Mouse (Mus musculus) CH12.LX (cell line): ENCODE measurements around the gene Bckdk. TPM values are rescaled to one million over a fixed set of nuclear protein-coding genes. Genes with fewer than 3 reads are reported as not detected.

ENCODE experiments used
- DNase-seq: peaks from one replicate; pipeline ENCODE4 v3.0.0-alpha.2; 2013; ENCODE audit errors: extremely low read depth
- H3K27ac ChIP-seq: 2 replicates; pipeline ENCODE4 v1.5.1; 2012; ENCODE audit warnings: low read depth, mild to moderate bottlenecking, control low read depth, moderate library complexity; ENCODE audit not compliant: insufficient read depth
- H3K27me3 ChIP-seq: replicated peaks from 2 replicates; pipeline ENCODE3; 2012; ENCODE audit warnings: inconsistent platforms
- H3K36me3 ChIP-seq, 2 experiments: replicated peaks in 1 of 2; 2 replicates each; pipeline versions ENCODE3 to v1.6.1; 2012; ENCODE audit warnings: inconsistent platforms in 1 of 2, low read length in 1 of 2, mild to moderate bottlenecking in 1 of 2, mixed read lengths in 1 of 2, moderate library complexity in 1 of 2; ENCODE audit not compliant: control insufficient read depth in 1 of 2, insufficient read depth in 1 of 2
- H3K4me1 ChIP-seq, 2 experiments: 2 replicates each; pipeline ENCODE4 v1.6.1; 2012; ENCODE audit warnings: inconsistent platforms in 1 of 2, moderate library complexity in 1 of 2; ENCODE audit not compliant: insufficient read depth in 2 of 2, control insufficient read depth in 1 of 2
- H3K4me2 ChIP-seq: 2 replicates; pipeline ENCODE4 v1.6.1; 2012; ENCODE audit warnings: low read depth, mild to moderate bottlenecking, control low read depth; ENCODE audit not compliant: poor library complexity, insufficient read depth, severe bottlenecking
- H3K4me3 ChIP-seq, 3 experiments: fragments of 150-350 bp in 1 of 3; sonication (generic) in 1 of 3; replicated peaks in 1 of 3; 2 replicates each; pipeline versions ENCODE3 to v1.5.1; 2011 to 2012; ENCODE audit warnings: low read depth in 2 of 3, low read length in 2 of 3, mild to moderate bottlenecking in 2 of 3, moderate library complexity in 2 of 3, control low read depth in 1 of 3, improper control_type of control experiment in 1 of 3, inconsistent platforms in 1 of 3, mixed read lengths in 1 of 3; ENCODE audit not compliant: poor library complexity in 1 of 3
- H3K79me2 ChIP-seq: replicated peaks from 2 replicates; pipeline ENCODE4 v1.6.1; 2012; ENCODE audit warnings: mild to moderate bottlenecking, moderate library complexity; ENCODE audit not compliant: control insufficient read depth, poor library complexity, insufficient read depth, severe bottlenecking; ENCODE audit errors: extremely low read depth
- H3K9ac ChIP-seq: 2 replicates; pipeline ENCODE4 v1.6.1; 2012; ENCODE audit warnings: low read depth, mild to moderate bottlenecking, control low read depth, moderate library complexity; ENCODE audit not compliant: insufficient read depth
- H3K9me3 ChIP-seq: replicated peaks from 2 replicates; pipeline ENCODE3; 2012; ENCODE audit warnings: low read length, inconsistent platforms, mixed read lengths
- BHLHE40 ChIP-seq: IDR thresholded peaks from 2 replicates; pipeline ENCODE4 v1.6.1; 2011; ENCODE audit warnings: mild to moderate bottlenecking, low read depth, low read length, improper control_type of control experiment
- CHD1 ChIP-seq: IDR thresholded peaks from 2 replicates; pipeline ENCODE4 v1.6.1; 2012; ENCODE audit warnings: low read depth, low read length, improper control_type of control experiment, inconsistent platforms
- CHD2 ChIP-seq: IDR thresholded peaks from 2 replicates; pipeline ENCODE4 v1.6.1; 2011; ENCODE audit warnings: low read length, improper control_type of control experiment
- E2F4 ChIP-seq: IDR thresholded peaks from 2 replicates; pipeline ENCODE4 v1.6.1; 2011; ENCODE audit warnings: low read depth, low read length, improper control_type of control experiment; ENCODE audit not compliant: insufficient replicate concordance
- ELF1 ChIP-seq: IDR thresholded peaks from 2 replicates; pipeline ENCODE4 v1.6.1; 2014; ENCODE audit warnings: low read depth, mild to moderate bottlenecking, inconsistent platforms, low read length, improper control_type of control experiment
- EP300 ChIP-seq: IDR thresholded peaks from 2 replicates; pipeline ENCODE4 v1.6.1; 2011; ENCODE audit warnings: low read length, improper control_type of control experiment
- ETS1 ChIP-seq: conservative IDR thresholded peaks from 2 replicates; pipeline ENCODE4 v1.6.1; 2012; ENCODE audit warnings: low read depth, mild to moderate bottlenecking, inconsistent platforms, low read length, improper control_type of control experiment, moderate library complexity
- GABPA ChIP-seq: IDR thresholded peaks from 2 replicates; pipeline ENCODE4 v1.6.1; 2012; ENCODE audit warnings: low read depth, low read length, improper control_type of control experiment, inconsistent platforms; ENCODE audit not compliant: insufficient replicate concordance
- HCFC1 ChIP-seq: IDR thresholded peaks from 2 replicates; pipeline ENCODE4 v1.6.1; 2012; ENCODE audit warnings: low read depth, mild to moderate bottlenecking, inconsistent platforms, low read length, improper control_type of control experiment
- IRF4 ChIP-seq: IDR thresholded peaks from 2 replicates; pipeline ENCODE4 v1.6.1; 2014; ENCODE audit warnings: low read depth, mild to moderate bottlenecking, inconsistent platforms, low read length, improper control_type of control experiment
- JUN ChIP-seq: IDR thresholded peaks from 2 replicates; pipeline ENCODE4 v1.6.1; 2011; ENCODE audit warnings: low read depth, mild to moderate bottlenecking, low read length, improper control_type of control experiment, moderate library complexity; ENCODE audit not compliant: insufficient read depth
- JUND ChIP-seq: conservative IDR thresholded peaks from 2 replicates; pipeline ENCODE4 v1.6.1; 2011; ENCODE audit warnings: low read depth, low read length, improper control_type of control experiment
- KAT2A ChIP-seq: IDR thresholded peaks from 2 replicates; pipeline ENCODE4 v1.6.1; 2012; ENCODE audit warnings: low read length, improper control_type of control experiment, inconsistent platforms; ENCODE audit not compliant: insufficient replicate concordance
- MAX ChIP-seq: IDR thresholded peaks from 2 replicates; pipeline ENCODE4 v1.6.1; 2011; ENCODE audit warnings: low read length, improper control_type of control experiment
- MEF2A ChIP-seq: IDR thresholded peaks from 2 replicates; pipeline ENCODE4 v1.6.1; 2014; ENCODE audit warnings: low read depth, mild to moderate bottlenecking, inconsistent platforms, low read length, improper control_type of control experiment, borderline replicate concordance
- MXI1 ChIP-seq: IDR thresholded peaks from 2 replicates; pipeline ENCODE4 v1.6.1; 2011; ENCODE audit warnings: mild to moderate bottlenecking, low read depth, low read length, improper control_type of control experiment
- MYC ChIP-seq: IDR thresholded peaks from 2 replicates; pipeline ENCODE4 v1.6.1; 2011; ENCODE audit warnings: low read depth, mild to moderate bottlenecking, improper control_type of control experiment, low read length
- NELFE ChIP-seq: IDR thresholded peaks from 2 replicates; pipeline ENCODE4 v1.6.1; 2011; ENCODE audit warnings: low read depth, low read length, improper control_type of control experiment
- NRF1 ChIP-seq: IDR thresholded peaks from 2 replicates; pipeline ENCODE4 v1.6.1; 2014; ENCODE audit warnings: low read depth, mild to moderate bottlenecking, inconsistent platforms, low read length, improper control_type of control experiment, moderate library complexity
- PAX5 ChIP-seq: IDR thresholded peaks from 2 replicates; pipeline ENCODE4 v1.6.1; 2012; ENCODE audit warnings: low read length, inconsistent platforms, mixed read lengths
- POLR2A ChIP-seq: IDR thresholded peaks from 2 replicates; pipeline ENCODE4 v1.6.1; 2011; ENCODE audit warnings: low read depth, mild to moderate bottlenecking, improper control_type of control experiment, low read length
- POLR2AphosphoS2 ChIP-seq: IDR thresholded peaks from 2 replicates; pipeline ENCODE4 v1.6.1; 2011; ENCODE audit warnings: low read depth, low read length, improper control_type of control experiment
- RAD21 ChIP-seq: IDR thresholded peaks from 2 replicates; pipeline ENCODE4 v1.6.1; 2011; ENCODE audit warnings: low read depth, mild to moderate bottlenecking, low read length, improper control_type of control experiment, moderate library complexity
- RCOR1 ChIP-seq: conservative IDR thresholded peaks from 2 replicates; pipeline ENCODE4 v1.6.1; 2012; ENCODE audit warnings: low read depth, mild to moderate bottlenecking, inconsistent platforms, low read length, improper control_type of control experiment
- SIN3A ChIP-seq: IDR thresholded peaks from 2 replicates; pipeline ENCODE4 v1.6.1; 2012; ENCODE audit warnings: low read length, improper control_type of control experiment, inconsistent platforms
- SMC3 ChIP-seq: IDR thresholded peaks from 2 replicates; pipeline ENCODE4 v1.6.1; 2011; ENCODE audit warnings: low read depth, low read length, improper control_type of control experiment
- TBP ChIP-seq: conservative IDR thresholded peaks from 2 replicates; pipeline ENCODE4 v1.6.1; 2011; ENCODE audit warnings: low read depth, low read length, improper control_type of control experiment
- TCF12 ChIP-seq: IDR thresholded peaks from 2 replicates; pipeline ENCODE4 v1.6.1; 2014; ENCODE audit warnings: low read depth, mild to moderate bottlenecking, inconsistent platforms, low read length, improper control_type of control experiment
- USF2 ChIP-seq: conservative IDR thresholded peaks from 2 replicates; pipeline ENCODE4 v1.6.1; 2011; ENCODE audit warnings: low read depth, low read length, improper control_type of control experiment
- ZKSCAN1 ChIP-seq: IDR thresholded peaks from 2 replicates; pipeline ENCODE4 v1.6.1; 2012; ENCODE audit warnings: low read depth, inconsistent platforms, low read length, improper control_type of control experiment, borderline replicate concordance
- ZMIZ1 ChIP-seq: IDR thresholded peaks from 2 replicates; pipeline ENCODE4 v1.6.1; 2012; ENCODE audit warnings: low read depth, mild to moderate bottlenecking, inconsistent platforms, low read length, improper control_type of control experiment
- ZNF384 ChIP-seq: IDR thresholded peaks from 2 replicates; pipeline ENCODE4 v1.6.1; 2012; ENCODE audit warnings: low read depth, low read length, improper control_type of control experiment, inconsistent platforms
- dilution Hi-C: fragments of 300-500 bp; cut with MboI; formaldehyde crosslinking; loops from 2 replicates; pipeline ENCODE4 v1.14.3; 2020; ENCODE audit warnings: low sequenced_read_pairs; ENCODE audit not compliant: extremely low pct_unique_long_range_greater_than_20kb, extremely low pct_ligation_motif_present
- in situ Hi-C: fragments of 300-500 bp; cut with MboI; formaldehyde crosslinking; loops from 3 replicates; pipeline ENCODE4 v1.14.3; 2019; ENCODE audit warnings: low sequenced_read_pairs, low pct_ligation_motif_present, low pct_unique_long_range_greater_than_20kb, mixed read lengths
- polyA plus RNA-seq: library from polyadenylated mRNA; unstranded; fragments of >175 nt; gene quantifications from 2 replicates; pipeline ENCODE4 v1.2.1, GENCODE M21; 2012; ENCODE audit warnings: low read depth; ENCODE audit not compliant: insufficient read length
- total RNA-seq, 2 experiments: library from RNA; depleted of rRNA; stranded (reverse); fragments of 300-350 nt in 1 of 2; fragments of >200 nt in 1 of 2; gene quantifications; 2 replicates each; pipeline ENCODE4 v1.2.3; 2012 to 2014

Bckdk gene
- total and polyA plus RNA-seq, 3 experiments, result 38.4 to 62.7 (median 61.8) TPM

DNA sequence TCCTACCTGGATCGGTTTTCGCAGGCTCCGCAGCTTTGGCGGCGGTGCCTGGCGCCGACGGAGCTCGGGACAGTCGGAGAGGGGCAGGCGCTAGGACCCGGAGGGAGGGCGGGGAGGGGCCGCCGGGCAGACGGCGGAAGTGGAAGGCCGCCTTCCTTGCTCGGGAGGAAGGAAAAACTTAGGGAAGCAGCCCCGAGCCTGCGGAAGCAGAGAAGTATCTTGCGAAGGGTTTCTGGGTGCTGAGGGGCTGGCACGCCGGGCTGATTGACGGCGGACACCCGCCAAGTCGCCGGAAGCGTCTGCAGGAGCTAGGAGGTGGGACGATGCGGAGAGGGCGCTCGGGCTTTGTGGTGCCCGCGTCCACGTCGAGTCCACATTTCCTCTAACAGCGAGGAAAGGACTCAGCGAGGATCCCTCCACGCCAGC, 27.8 kb upstream of the Bckdk start, which contains the start of gene Zfp646 (continued):
- peak; percentile 62 for TF ChIP-seq ZMIZ1
- no peak for TF ChIP-seq IRF4
- no peak for TF ChIP-seq EP300
- no peak for TF ChIP-seq BHLHE40
- TF ChIP-seq TBP, result 0 out of 2 replicates have a peak, but pooled peaks have one; percentile 9
- no peak for TF ChIP-seq PAX5
- TF ChIP-seq RCOR1, result no peak
- TF ChIP-seq E2F4, result 0 out of 2 replicates have a peak, but pooled peaks have one; percentile 21
- TF ChIP-seq ELF1, result peak; percentile 86
- TF ChIP-seq MAX, result 0 out of 2 replicates have a peak, but pooled peaks have one; percentile 10
- 0 out of 2 replicates have a peak, but pooled peaks have one; percentile 41 for TF ChIP-seq MXI1
- no peak for TF ChIP-seq ZKSCAN1
- TF ChIP-seq JUND, result no peak
- no peak for TF ChIP-seq KAT2A
- TF ChIP-seq MEF2A, result no peak; the same call in 1 of the 2 replicates
- no peak for TF ChIP-seq MYC
- TF ChIP-seq CHD1, result no peak
- no peak for TF ChIP-seq JUN
- no peak for TF ChIP-seq ETS1
- TF ChIP-seq TCF12, result no peak; the same call in 1 of the 2 replicates
- no peak for TF ChIP-seq USF2

DNA sequence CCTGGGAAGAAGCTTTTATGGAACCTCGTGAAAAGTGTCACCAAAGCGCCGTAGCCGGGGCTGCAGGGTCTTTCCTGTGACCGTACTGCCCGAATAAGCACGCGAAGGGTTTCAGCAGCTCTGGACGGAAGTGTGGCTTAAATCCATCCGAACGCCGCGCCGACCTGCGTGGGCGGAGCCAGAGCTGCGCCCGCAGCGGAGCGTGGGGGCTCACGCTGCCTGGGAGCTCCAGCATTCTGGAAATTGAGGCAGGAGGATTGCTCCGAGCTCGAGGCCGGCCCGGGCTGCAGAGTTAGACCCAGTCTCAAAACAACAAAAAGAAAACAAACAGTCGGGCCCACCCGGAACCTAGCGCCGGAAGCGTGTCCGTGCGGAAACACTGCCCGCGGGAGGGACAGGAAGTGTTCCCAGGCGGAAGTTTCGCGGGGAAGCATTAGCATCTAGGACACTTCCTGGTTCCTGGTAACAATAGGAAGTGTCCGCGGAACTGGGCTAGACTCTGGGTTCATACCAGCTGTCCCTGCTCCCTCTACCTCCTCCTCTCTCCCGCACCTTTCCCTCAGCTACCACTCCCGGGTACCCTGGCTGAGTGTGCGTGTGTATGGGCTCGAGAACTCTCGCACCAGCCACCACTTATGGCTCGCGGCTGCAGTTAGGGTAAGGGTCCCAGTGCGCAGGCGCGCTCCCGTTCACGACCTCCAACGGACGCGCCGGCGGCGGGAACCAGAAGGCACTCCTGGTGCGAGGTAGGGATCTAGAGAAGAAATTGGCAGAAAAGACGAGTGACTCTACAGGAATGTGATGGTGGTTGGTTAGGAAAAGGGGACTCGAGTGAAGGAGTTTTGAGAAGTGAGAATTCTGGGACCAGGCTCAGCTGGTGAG, 27.2 kb upstream of the Bckdk start, which contains the start of gene Zfp668:
TSS of gene Zfp668 (minus strand) at position 362 of the 882 bp plus-strand sequence.
- DNase-seq, result peak; percentile 95
- Histone ChIP-seq H3K27me3 (no peaks in the 10 kb centered on the region), H3K27ac (peak within 1 kb of the TSS; percentile 78), H3K4me3 (peak within 1 kb of the TSS; percentile 66 to 99 (median 98)), H3K9me3 (peaks cover 35% of the 10 kb centered on the region), H3K4me2 (peak within 1 kb of the TSS; percentile 95), H3K36me3 (peaks cover 35 to 55% of the 10 kb centered on the region in 2 experiments), H3K4me1 (peaks cover 6 to 33% of the 10 kb centered on the region in 2 experiments), H3K79me2 (peaks cover 27% of the 10 kb centered on the region), H3K9ac (peak within 1 kb of the TSS; percentile 87)
- TF ChIP-seq MAX (peak; percentile 58), HCFC1 (peak; percentile 96), KAT2A (peak; percentile 93; the same call in 1 of the 2 replicates), SMC3 (no peak), MXI1 (0 out of 2 replicates have a peak, but pooled peaks have one; percentile 14), ZMIZ1 (peak; percentile 56), POLR2A (peak; percentile 67), RAD21 (no peak), MEF2A (0 out of 2 replicates have a peak, but pooled peaks have one; percentile 55), TCF12 (peak; percentile 56; the same call in 1 of the 2 replicates), PAX5 (no peak), IRF4 (peak; percentile 68; the same call in 1 of the 2 replicates), RCOR1 (0 out of 2 replicates have a peak, but pooled peaks have one; percentile 32), POLR2AphosphoS2 (peak; percentile 71; the same call in 1 of the 2 replicates), ZNF384 (no peak), ELF1 (peak; percentile 99), NRF1 (peak; percentile 85), NELFE (peak; percentile 70), SIN3A (peak; percentile 96), TBP (peak; percentile 53; the same call in 1 of the 2 replicates), CHD2 (peak; percentile 66), GABPA (peak; percentile 31; the same call in 1 of the 2 replicates), USF2 (no peak), MYC (peak; percentile 58; the same call in 1 of the 2 replicates)
- dilution Hi-C loops (no loop called here), in situ Hi-C loops (no loop called here)
